Mouse (Mus musculus) intestine, postnatal 0 days (tissue): ENCODE data around the gene Adgra1. TPM values are rescaled to one million over a fixed set of nuclear protein-coding genes. Genes with fewer than 3 reads are reported as not detected.

Experiments
- ATAC-seq: fragments of 200-750 bp; cut with Nextera tagmentation; 2 replicates; pipeline ENCODE4 v1.8.0; 2017; ENCODE audit warnings: mild to moderate bottlenecking, moderate TSS enrichment, moderate library complexity
- H3K27ac ChIP-seq: fragments of 300-500 bp; sonication (generic); 2 replicates; pipeline ENCODE4 v1.5.1; 2014; ENCODE audit warnings: mild to moderate bottlenecking, low read depth, low read length, moderate library complexity
- H3K27me3 ChIP-seq: fragments of 300-500 bp; sonication (generic); replicated peaks from 2 replicates; pipeline ENCODE4 v1.6.1; 2014; ENCODE audit warnings: low read length, mixed read lengths; ENCODE audit not compliant: control insufficient read depth, insufficient read depth
- H3K36me3 ChIP-seq: fragments of 300-500 bp; sonication (generic); 2 replicates; pipeline ENCODE4 v1.6.1; 2014; ENCODE audit warnings: mild to moderate bottlenecking, moderate library complexity; ENCODE audit not compliant: control insufficient read depth, insufficient read depth
- H3K4me1 ChIP-seq: fragments of 300-500 bp; sonication (generic); replicated peaks from 2 replicates; pipeline ENCODE4 v1.6.1; 2014; ENCODE audit warnings: antibody characterized with exemption, low read length, mixed read lengths; ENCODE audit not compliant: control insufficient read depth, insufficient read depth
- H3K4me2 ChIP-seq: fragments of 300-500 bp; sonication (generic); replicated peaks from 2 replicates; pipeline ENCODE4 v1.6.1; 2014; ENCODE audit warnings: low read depth, mild to moderate bottlenecking, moderate library complexity
- H3K4me3 ChIP-seq: fragments of 300-500 bp; sonication (generic); 2 replicates; pipeline ENCODE4 v1.5.1; 2014; ENCODE audit warnings: low read depth, low read length
- H3K9ac ChIP-seq: fragments of 300-500 bp; sonication (generic); 2 replicates; pipeline ENCODE4 v1.6.1; 2014; ENCODE audit warnings: mild to moderate bottlenecking, low read depth, low read length
- H3K9me3 ChIP-seq: fragments of 300-500 bp; sonication (generic); 2 replicates; pipeline ENCODE4 v1.6.1; 2016; ENCODE audit warnings: mixed run types; ENCODE audit not compliant: control insufficient read depth
- CTCF ChIP-seq: sonication (generic); IDR thresholded peaks from 2 replicates; pipeline ENCODE4 v1.5.1; 2016; ENCODE audit warnings: low read depth, mild to moderate bottlenecking, control low read depth, antibody characterized with exemption, moderate library complexity
- WGBS: fragments of 180-500 bp; shearing (Covaris S2); extraction: QIAGEN DNeasy Blood & Tissue Kit; methylation state at CpG from one replicate; pipeline ENCODE4 v1.1.7; 2014; 5-methylcytosine and 5-hydroxymethylcytosine counted together
- polyA plus RNA-seq: library from polyadenylated mRNA; unstranded; fragments of >200 nt; fragmentation: Nextera tagmentation; extraction: Ambion mirVana; gene quantifications from 2 replicates; pipeline ENCODE4 v1.2.1, GENCODE M21; 2015

The Adgra1 gene
- polyA plus RNA-seq, 1 experiment from 2014 or later = 0.51 TPM

DNA sequence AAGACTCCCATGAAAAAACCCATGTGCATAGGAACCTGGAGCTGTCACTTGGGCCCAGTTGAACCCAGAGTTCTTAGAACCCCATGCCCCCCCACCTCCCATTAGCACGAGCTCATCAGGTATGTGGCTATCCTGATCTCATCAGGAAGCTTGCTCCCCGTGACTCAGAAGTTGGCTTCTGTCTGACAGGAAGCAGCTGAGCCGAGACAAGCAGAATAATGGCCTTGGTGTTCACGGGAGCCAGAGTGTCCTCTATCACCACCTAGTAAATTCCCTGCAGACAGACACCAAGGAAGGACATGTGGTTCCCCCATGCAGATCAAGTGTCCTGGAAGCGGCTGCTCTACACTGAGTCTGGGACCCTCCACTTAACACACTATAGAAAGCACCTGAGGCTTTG lies 9.8 kb downstream of the Adgra1 start:
- H3K9me3 ChIP-seq = no peaks in the 10 kb centered on the region
- ATAC-seq = no peak
- no peak overlapping the region for H3K9ac ChIP-seq
- H3K4me3 ChIP-seq = no peak overlapping the region
- H3K4me2 ChIP-seq = no peak overlapping the region
- H3K36me3 ChIP-seq = no peaks in the 10 kb centered on the region
- WGBS = 33% methylated on average over 5 of the region's 5 CpGs
- H3K4me1 ChIP-seq = no peaks in the 10 kb centered on the region
- no peak overlapping the region for H3K27ac ChIP-seq
- no peaks in the 10 kb centered on the region for H3K27me3 ChIP-seq
- TF ChIP-seq CTCF = no peak

GRCm38 (mm10) chr7:139845101-139845500 lies 11.1 kb downstream of the Adgra1 start:
- 86% methylated on average over 2 of the region's 2 CpGs for WGBS
- H3K9ac ChIP-seq = no peak overlapping the region
- no peak for TF ChIP-seq CTCF
- no peak overlapping the region for H3K4me2 ChIP-seq
- H3K4me1 ChIP-seq = no peaks in the 10 kb centered on the region
- H3K36me3 ChIP-seq = no peaks in the 10 kb centered on the region
- ATAC-seq = no peak
- no peak overlapping the region for H3K27ac ChIP-seq
- no peaks in the 10 kb centered on the region for H3K27me3 ChIP-seq
- no peak overlapping the region for H3K4me3 ChIP-seq
- no peaks in the 10 kb centered on the region for H3K9me3 ChIP-seq

DNA sequence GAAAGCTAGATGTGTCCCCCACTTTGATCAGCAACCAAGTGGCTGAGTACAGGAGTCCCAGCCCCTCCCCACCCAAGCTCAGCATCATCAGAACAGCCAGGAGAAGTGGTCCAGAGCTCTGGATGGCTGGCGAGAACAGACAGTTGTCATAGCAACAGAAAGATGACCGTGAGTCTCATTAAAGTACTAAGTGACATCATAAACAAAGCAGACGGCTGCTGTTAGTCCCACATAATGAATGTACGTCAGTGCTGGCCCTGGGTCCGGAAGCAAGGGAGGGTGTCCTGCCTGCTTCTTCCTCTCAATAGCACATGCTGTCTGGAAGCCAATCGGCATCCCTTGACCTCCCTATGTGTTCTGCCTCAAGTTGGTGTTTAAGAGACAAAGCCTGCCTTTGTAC lies 16.2 kb downstream of the Adgra1 start:
- TF ChIP-seq CTCF = no peak
- Histone ChIP-seq H3K27ac (no peak overlapping the region), H3K4me1 (no peaks in the 10 kb centered on the region), H3K4me3 (no peak overlapping the region), H3K9me3 (no peaks in the 10 kb centered on the region), H3K4me2 (no peak overlapping the region), H3K9ac (no peak overlapping the region), H3K27me3 (no peaks in the 10 kb centered on the region), H3K36me3 (no peaks in the 10 kb centered on the region)
- ATAC-seq = no peak
- WGBS = 34% methylated on average over 6 of the region's 6 CpGs

- Histone ChIP-seq H3K4me3 (no peak overlapping the region), H3K27ac (no peak overlapping the region), H3K27me3 (no peaks in the 10 kb centered on the region), H3K9me3 (no peaks in the 10 kb centered on the region), H3K36me3 (no peaks in the 10 kb centered on the region), H3K4me1 (no peaks in the 10 kb centered on the region), H3K4me2 (no peak overlapping the region), H3K9ac (no peak overlapping the region)
- ATAC-seq = no peak
- no peak for TF ChIP-seq CTCF
- 67% methylated on average over 5 of the region's 5 CpGs for WGBS
These were observed 16.7 kb downstream of the Adgra1 start for GRCm38 (mm10) chr7:139850677-139851076.

DNA sequence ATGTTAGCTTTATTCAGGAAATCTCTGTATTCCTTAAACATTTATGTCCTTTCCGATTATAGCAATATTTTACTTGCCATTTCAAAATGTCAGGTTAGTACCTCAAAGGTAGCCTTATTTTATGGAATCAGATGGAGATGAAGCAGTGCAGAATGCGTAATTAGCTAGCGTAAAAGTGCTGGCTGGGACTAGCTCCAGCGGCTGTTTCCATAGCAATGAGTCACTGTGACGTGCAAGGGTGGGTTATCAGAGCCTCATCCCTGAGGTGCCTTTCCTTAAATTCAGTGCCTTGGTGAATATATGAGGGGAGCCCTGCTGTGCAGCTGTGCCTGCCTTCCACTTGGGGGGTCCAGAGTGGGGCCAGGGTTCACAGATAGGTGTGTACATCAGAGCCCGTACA lies 17.1 kb downstream of the Adgra1 start:
- Histone ChIP-seq H3K9me3 (no peaks in the 10 kb centered on the region), H3K27ac (no peak overlapping the region), H3K27me3 (no peaks in the 10 kb centered on the region), H3K9ac (no peak overlapping the region), H3K4me2 (no peak overlapping the region), H3K36me3 (no peaks in the 10 kb centered on the region), H3K4me3 (no peak overlapping the region), H3K4me1 (no peaks in the 10 kb centered on the region)
- no peak for TF ChIP-seq CTCF
- 50% methylated on average over 6 of the region's 6 CpGs for WGBS
- no peak for ATAC-seq

DNA sequence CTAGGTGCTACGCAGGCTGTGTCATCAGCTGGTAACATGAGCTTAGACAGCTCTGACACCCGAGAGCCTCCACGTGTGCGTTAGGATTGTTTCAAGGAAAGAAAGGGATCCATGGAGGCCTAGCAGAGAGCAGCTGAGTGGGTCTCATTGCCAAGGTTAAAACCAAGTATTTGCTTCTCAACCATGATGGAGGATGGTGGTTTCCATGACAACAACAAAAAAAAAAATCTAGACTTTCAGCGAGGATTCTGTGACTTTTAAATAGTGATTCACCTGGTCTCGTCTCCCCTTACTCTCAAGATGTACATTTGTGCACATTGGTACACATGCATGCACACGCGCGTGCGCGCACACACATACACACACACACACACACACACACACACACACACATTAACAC lies 21.3 kb downstream of the Adgra1 start:
- no peak for ATAC-seq
- Histone ChIP-seq H3K4me2 (no peak overlapping the region), H3K9me3 (no peaks in the 10 kb centered on the region), H3K9ac (no peak overlapping the region), H3K4me1 (no peaks in the 10 kb centered on the region), H3K36me3 (no peaks in the 10 kb centered on the region), H3K27me3 (no peaks in the 10 kb centered on the region), H3K4me3 (no peak overlapping the region), H3K27ac (no peak overlapping the region)
- 83% methylated on average over 11 of the region's 11 CpGs for WGBS
- TF ChIP-seq CTCF = no peak

- no peak for ATAC-seq
- no peaks in the 10 kb centered on the region for H3K27me3 ChIP-seq
- WGBS = 19% methylated on average over 3 of the region's 3 CpGs
These were observed 27.4 kb downstream of the Adgra1 start for GRCm38 (mm10) chr7:139861411-139861810.

More at GRCm38 (mm10) chr7:139861411-139861810, 27.4 kb downstream of the Adgra1 start:
- no peaks in the 10 kb centered on the region for H3K36me3 ChIP-seq
- no peak overlapping the region for H3K9ac ChIP-seq
- H3K27ac ChIP-seq = no peak overlapping the region
- H3K9me3 ChIP-seq = no peaks in the 10 kb centered on the region
- H3K4me3 ChIP-seq = no peak overlapping the region
- no peaks in the 10 kb centered on the region for H3K4me1 ChIP-seq
- peak; percentile 87 for TF ChIP-seq CTCF
- no peak overlapping the region for H3K4me2 ChIP-seq
